Mouse (Mus musculus) layer of hippocampus, adult 6 months (tissue): ENCODE measurements around the gene Celf5. TPM values are rescaled to one million over a fixed set of nuclear protein-coding genes. Genes with fewer than 3 reads are reported as not detected.

ENCODE experiments used
- long read RNA-seq, 2 experiments: library from polyadenylated mRNA; unstranded; transcript quantifications; one replicate each; pipeline ENCODE4 v2.0.0; 2019 to 2020
- microRNA-seq: library from miRNA; unstranded; fragments of <30 nt; microRNA quantifications from one replicate; pipeline ENCODE4 v1.2.0, GENCODE M21; 2020
- polyA plus RNA-seq: library from polyadenylated mRNA; unstranded; fragments of <200 nt; fragmentation: Nextera tagmentation; gene quantifications from 2 replicates; pipeline ENCODE4 v1.2.3, GENCODE M21; 2021

The Celf5 gene
- 60.5 and 83.1 TPM in 2 replicates for polyA plus RNA-seq
- long read RNA-seq, experiment 1, full-length matches to known transcripts: 1 of 22 reads
- long read RNA-seq, experiment 1, partial matches to known transcripts: 4 of 22 reads
- long read RNA-seq, experiment 1, other reads (novel, unspliced or antisense): 17 of 22 reads
- long read RNA-seq, experiment 2, full-length matches to known transcripts: 7 of 17 reads
- long read RNA-seq, experiment 2, partial matches to known transcripts: 1 of 17 reads
- long read RNA-seq, experiment 2, other reads (novel, unspliced or antisense): 9 of 17 reads

GRCm38 (mm10) chr10:81482533-81482889 is at the start of gene Celf5:
Celf5 (minus strand) TSS chr10:81482709.

GRCm38 (mm10) chr10:81524051-81524605 is 41.6 kb upstream of the Celf5 start, which contains the start of gene Gna15:
Gna15 (minus strand) TSS chr10:81524225.

GRCm38 (mm10) chr10:81500032-81500431 is 17.5 kb upstream of the Celf5 start, which contains the start of gene S1pr4:
S1pr4 (minus strand) TSS chr10:81500132.

GRCm38 (mm10) chr10:81496264-81496901 is 13.9 kb upstream of the Celf5 start, which contains the start of gene Ncln:
Ncln (minus strand) TSS chr10:81496392.

GRCm38 (mm10) chr10:81455181-81455895 is 27.2 kb downstream of the Celf5 start, which contains the start of gene Nfic:
Nfic (minus strand) TSS chr10:81455635.

Small RNA genes lying within 50 kb of the gene (microRNA-seq; reads per million reads assigned to microRNA genes)
- gene Gm25595: not detected
- not detected for gene Mir1191b

Other genes starting within 250 kb of the Celf5 start
- gene Zfr2, start 249.6 kb downstream of the Celf5 start, polyA plus RNA-seq: 33.7 and 36.7 TPM in 2 replicates
- 145 and 170 TPM in 2 replicates for gene Matk, start 229.8 kb downstream of the Celf5 start, polyA plus RNA-seq
- gene Mrpl54, start 215.8 kb downstream of the Celf5 start, polyA plus RNA-seq: 119 and 122 TPM in 2 replicates
- gene Apba3, start 215.7 kb downstream of the Celf5 start, polyA plus RNA-seq: 20.9 and 24.9 TPM in 2 replicates
- gene Tjp3, start 191.1 kb downstream of the Celf5 start, polyA plus RNA-seq: 1.1 and 4.3 TPM in 2 replicates
- gene Pip5k1c, start 189.7 kb downstream of the Celf5 start, polyA plus RNA-seq: 48.2 and 55.7 TPM in 2 replicates
- gene Cactin, start 161.6 kb downstream of the Celf5 start, polyA plus RNA-seq: 13.5 and 13.9 TPM in 2 replicates
- gene Tbxa2r, start 154.0 kb downstream of the Celf5 start, polyA plus RNA-seq: 1.4 and 1.7 TPM in 2 replicates
- gene Gipc3, start 139.4 kb downstream of the Celf5 start, polyA plus RNA-seq: 0.60 and 0.80 TPM in 2 replicates
- gene Hmg20b, start 132.2 kb downstream of the Celf5 start, polyA plus RNA-seq: 28.5 TPM in 2 replicates
- gene Mfsd12, start 125.2 kb downstream of the Celf5 start, polyA plus RNA-seq: 9.2 and 10.7 TPM in 2 replicates
- gene 4930404N11Rik, start 116.9 kb downstream of the Celf5 start, polyA plus RNA-seq: not detected in 2 replicates
- gene Fzr1, start 104.2 kb downstream of the Celf5 start, polyA plus RNA-seq: 62.7 and 65.6 TPM in 2 replicates
- 178 and 192 TPM in 2 replicates for gene Dohh, start 98.3 kb downstream of the Celf5 start, polyA plus RNA-seq
- 4.3 and 4.7 TPM in 2 replicates for gene Gm48551, start 98.2 kb downstream of the Celf5 start, polyA plus RNA-seq
- gene Gm48552, start 93.7 kb downstream of the Celf5 start, polyA plus RNA-seq: 1.3 TPM in 1 of 2 replicates, not detected in the other
- gene Smim24, start 89.7 kb downstream of the Celf5 start, polyA plus RNA-seq: 2.8 and 3.4 TPM in 2 replicates
- gene Nfic, start 27.1 kb downstream of the Celf5 start, polyA plus RNA-seq: 22.5 and 25.0 TPM in 2 replicates
- gene Ncln, start 13.7 kb upstream of the Celf5 start, polyA plus RNA-seq: 45.3 and 46.2 TPM in 2 replicates
- gene S1pr4, start 17.4 kb upstream of the Celf5 start, polyA plus RNA-seq: 0.43 and 0.55 TPM in 2 replicates
- gene Gna15, start 41.5 kb upstream of the Celf5 start, polyA plus RNA-seq: 2.6 and 3.5 TPM in 2 replicates
- gene Gna11, start 62.5 kb upstream of the Celf5 start, polyA plus RNA-seq: 42.2 and 61.8 TPM in 2 replicates
- gene Aes, start 76.8 kb upstream of the Celf5 start, polyA plus RNA-seq: 230 and 286 TPM in 2 replicates
- gene Tle2, start 91.9 kb upstream of the Celf5 start, polyA plus RNA-seq: 3.0 and 3.9 TPM in 2 replicates
- gene Tle6, start 118.4 kb upstream of the Celf5 start, polyA plus RNA-seq: 2.5 and 3.7 TPM in 2 replicates
- 0.24 and 0.54 TPM in 2 replicates for gene BC025920, start 123.6 kb upstream of the Celf5 start, polyA plus RNA-seq
- 24.3 and 28.2 TPM in 2 replicates for gene Sirt6, start 145.1 kb upstream of the Celf5 start, polyA plus RNA-seq
- gene Ankrd24, start 145.8 kb upstream of the Celf5 start, polyA plus RNA-seq: 22.5 and 26.2 TPM in 2 replicates
- 1.5 and 1.7 TPM in 2 replicates for gene Gm10778, start 166.3 kb upstream of the Celf5 start, polyA plus RNA-seq
- gene Zfp433, start 222.1 kb upstream of the Celf5 start, polyA plus RNA-seq: 4.8 and 7.5 TPM in 2 replicates